Mouse (Mus musculus) limb, embryonic 10.5 days (tissue): ENCODE measurements around the gene Gm33543. TPM values are rescaled to one million over a fixed set of nuclear protein-coding genes. Genes with fewer than 3 reads are reported as not detected.

Experiments
- DNase-seq: peaks from one replicate; pipeline ENCODE4 v3.0.0-alpha.2; 2017; ENCODE audit warnings: low spot score
- H3K27ac ChIP-seq: fragments of 300-500 bp; sonication (generic); 2 replicates; pipeline ENCODE4 v1.5.1; 2016; ENCODE audit warnings: mild to moderate bottlenecking
- H3K27me3 ChIP-seq: fragments of 300-500 bp; sonication (generic); 2 replicates; pipeline ENCODE4 v1.6.1; 2016; ENCODE audit warnings: low read depth, mild to moderate bottlenecking; ENCODE audit not compliant: poor library complexity, severe bottlenecking
- H3K36me3 ChIP-seq: fragments of 300-500 bp; sonication (generic); 2 replicates; pipeline ENCODE4 v1.6.1; 2016; ENCODE audit warnings: mild to moderate bottlenecking, moderate library complexity
- H3K4me1 ChIP-seq: fragments of 300-500 bp; sonication (generic); 2 replicates; pipeline ENCODE4 v1.6.1; 2016
- H3K4me3 ChIP-seq: fragments of 300-500 bp; sonication (generic); 2 replicates; pipeline ENCODE4 v1.5.1; 2016; ENCODE audit warnings: mild to moderate bottlenecking, moderate library complexity
- H3K9me3 ChIP-seq: fragments of 300-500 bp; sonication (generic); replicated peaks from 2 replicates; pipeline ENCODE4 v1.6.1; 2016; ENCODE audit warnings: mild to moderate bottlenecking
- WGBS: fragments of 180-500 bp; shearing (Covaris S2); methylation state at CpG from one replicate; pipeline ENCODE4 v1.1.7; 2016; 5-methylcytosine and 5-hydroxymethylcytosine counted together
- polyA plus RNA-seq: library from polyadenylated mRNA; unstranded; fragments of >200 nt; fragmentation: Nextera tagmentation; extraction: Ambion mirVana; gene quantifications from 2 replicates; pipeline ENCODE4 v1.2.1, GENCODE M21; 2016

The Gm33543 gene
- polyA plus RNA-seq, 1 experiment from 2014 or later = not detected

DNA sequence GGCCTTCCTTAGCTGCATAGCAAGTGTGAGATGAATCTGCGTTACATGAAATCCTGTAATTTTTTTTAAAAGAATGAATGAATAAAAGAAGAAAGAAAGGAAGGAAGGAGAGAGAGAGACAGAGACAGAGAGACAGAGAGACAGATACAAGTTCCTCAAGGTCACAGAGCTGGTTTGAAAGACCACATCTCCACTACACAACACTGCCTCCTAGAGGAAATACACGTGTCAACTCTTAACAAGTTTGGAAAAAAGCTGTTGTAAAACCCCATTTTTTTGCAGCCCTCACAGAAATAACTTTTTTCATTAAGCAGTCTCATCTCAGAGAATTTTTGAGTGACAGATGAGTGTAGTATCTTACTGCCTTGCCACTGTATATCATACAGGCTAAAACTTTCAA is 15.4 kb upstream of the Gm33543 start:
- no peak for DNase-seq
- Histone ChIP-seq H3K27me3 (no peaks in the 10 kb centered on the region), H3K4me1 (no peaks in the 10 kb centered on the region), H3K27ac (no peak overlapping the region), H3K36me3 (no peaks in the 10 kb centered on the region), H3K4me3 (no peak overlapping the region), H3K9me3 (no peaks in the 10 kb centered on the region)
- WGBS = 31% methylated on average over 2 of the region's 2 CpGs

DNA sequence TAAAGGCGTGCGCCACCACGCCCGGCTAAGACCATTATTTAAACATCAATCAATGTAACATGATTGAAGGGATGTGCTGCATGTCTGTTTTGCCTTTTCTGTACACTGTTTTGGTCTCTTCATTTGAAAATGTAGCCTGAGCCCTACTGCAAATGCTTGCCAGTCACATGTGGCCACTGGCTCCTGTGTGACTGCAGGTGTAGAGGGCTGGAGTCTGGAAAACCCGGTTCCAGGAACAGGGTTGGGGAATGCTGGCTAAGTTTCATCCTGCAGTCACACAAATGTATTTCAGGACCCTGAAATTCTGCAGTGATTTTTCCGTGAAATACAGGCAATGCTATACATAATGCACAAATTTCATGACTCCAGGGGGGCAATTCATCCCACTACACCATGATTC is 12.7 kb upstream of the Gm33543 start:
- no peak for DNase-seq
- Histone ChIP-seq H3K9me3 (no peaks in the 10 kb centered on the region), H3K4me1 (no peaks in the 10 kb centered on the region), H3K27ac (no peak overlapping the region), H3K36me3 (no peaks in the 10 kb centered on the region), H3K4me3 (no peak overlapping the region), H3K27me3 (no peaks in the 10 kb centered on the region)
- WGBS = 94% methylated on average over 6 of the region's 6 CpGs

DNA sequence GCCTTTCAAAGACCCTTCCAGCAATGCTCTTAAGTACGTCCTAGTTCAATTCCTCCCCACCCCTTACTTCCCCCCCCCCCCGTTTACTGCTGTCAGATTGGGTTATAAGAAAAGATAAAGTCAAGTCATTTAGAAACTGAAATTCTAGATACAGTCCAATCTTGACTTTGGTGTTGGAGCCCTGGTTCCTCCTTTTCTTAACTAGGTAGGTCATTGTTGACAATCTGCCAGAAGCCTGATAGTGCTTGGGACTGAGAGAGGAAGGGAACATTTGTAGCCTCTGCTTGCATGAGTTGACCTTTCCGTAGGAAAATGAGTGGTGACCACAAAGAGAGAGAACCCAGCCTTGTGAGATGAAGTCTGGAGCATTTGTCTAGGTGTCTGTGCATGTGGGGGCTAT is 7.8 kb upstream of the Gm33543 start:
- no peak for DNase-seq
- WGBS = 82% methylated on average over 3 of the region's 3 CpGs
- Histone ChIP-seq H3K36me3 (no peaks in the 10 kb centered on the region), H3K27me3 (no peaks in the 10 kb centered on the region), H3K4me3 (no peak overlapping the region), H3K4me1 (no peaks in the 10 kb centered on the region), H3K9me3 (no peaks in the 10 kb centered on the region), H3K27ac (no peak overlapping the region)

DNA sequence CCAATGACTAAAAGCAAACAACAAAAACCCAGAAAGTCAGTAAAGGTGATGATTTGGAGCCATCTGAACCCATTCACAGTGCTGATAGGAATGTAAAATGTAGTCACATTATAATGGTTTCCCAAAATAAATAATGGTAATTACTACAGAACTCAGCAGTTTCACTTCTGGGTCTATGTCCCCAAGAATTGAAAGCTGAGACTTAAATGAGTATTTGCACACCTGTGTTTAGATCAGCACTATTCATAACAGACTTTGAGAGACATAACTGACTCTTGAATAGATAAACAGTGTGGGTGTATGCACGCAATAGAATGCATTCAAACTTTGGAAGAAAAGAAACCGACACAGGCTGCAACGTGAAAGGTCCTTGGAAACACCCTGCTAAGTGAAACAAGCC is 4.0 kb upstream of the Gm33543 start:
- WGBS = 89% methylated on average over 3 of the region's 3 CpGs

DNA sequence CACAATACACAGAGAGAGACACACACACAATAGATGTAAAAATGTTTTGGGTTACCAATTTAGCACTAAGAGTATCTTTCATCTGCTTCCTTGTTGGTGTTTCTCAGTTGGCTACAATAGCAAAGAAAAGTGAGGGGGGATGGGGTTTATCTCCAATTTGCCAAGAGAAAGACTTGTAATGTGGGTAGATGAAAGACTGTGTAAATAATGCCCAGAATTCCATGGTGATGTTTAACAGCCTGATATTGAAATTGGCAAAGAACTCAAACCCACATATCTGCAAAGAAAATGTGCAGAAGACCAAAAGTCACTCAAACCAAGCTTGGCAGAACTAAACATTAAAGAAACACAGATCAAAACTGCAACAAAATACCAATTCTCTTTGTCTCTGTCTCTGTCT is 3.6 kb upstream of the Gm33543 start:
- no peaks in the 10 kb centered on the region for H3K9me3 ChIP-seq
- H3K27ac ChIP-seq = no peak overlapping the region
- no peaks in the 10 kb centered on the region for H3K27me3 ChIP-seq
- H3K36me3 ChIP-seq = no peaks in the 10 kb centered on the region
- no peaks in the 10 kb centered on the region for H3K4me1 ChIP-seq
- DNase-seq = no peak
- H3K4me3 ChIP-seq = no peak overlapping the region

More for the DNA sequence above, 4.0 kb upstream of the Gm33543 start:
- Histone ChIP-seq H3K4me1 (no peaks in the 10 kb centered on the region), H3K27ac (no peak overlapping the region), H3K9me3 (no peaks in the 10 kb centered on the region), H3K27me3 (no peaks in the 10 kb centered on the region), H3K36me3 (no peaks in the 10 kb centered on the region), H3K4me3 (no peak overlapping the region)
- no peak for DNase-seq

DNA sequence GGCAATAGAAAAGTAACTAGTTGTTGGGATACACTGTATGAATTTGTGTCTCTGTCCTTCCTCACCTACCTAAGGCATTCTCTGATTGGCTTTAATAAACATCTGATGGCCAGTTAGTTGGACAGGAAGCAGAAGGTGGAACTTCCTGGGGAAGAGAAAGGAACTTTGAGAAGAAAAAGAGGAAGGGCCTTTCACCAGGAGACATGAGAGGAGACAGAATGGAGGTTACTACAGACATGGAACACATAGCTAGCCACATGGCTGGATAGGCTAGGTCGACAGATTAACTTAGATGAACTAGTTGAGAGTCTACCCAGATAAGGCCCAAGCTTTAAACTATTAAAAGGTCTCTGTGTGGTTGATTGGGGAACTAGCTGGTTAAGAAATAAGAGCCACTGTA is 1.1 kb upstream of the Gm33543 start:
- Histone ChIP-seq H3K4me3 (no peak overlapping the region), H3K9me3 (no peaks in the 10 kb centered on the region), H3K27ac (no peak overlapping the region), H3K4me1 (no peaks in the 10 kb centered on the region), H3K27me3 (no peaks in the 10 kb centered on the region), H3K36me3 (no peaks in the 10 kb centered on the region)
- DNase-seq = no peak
- WGBS = 76% methylated on average over 1 of the region's 1 CpGs

DNA sequence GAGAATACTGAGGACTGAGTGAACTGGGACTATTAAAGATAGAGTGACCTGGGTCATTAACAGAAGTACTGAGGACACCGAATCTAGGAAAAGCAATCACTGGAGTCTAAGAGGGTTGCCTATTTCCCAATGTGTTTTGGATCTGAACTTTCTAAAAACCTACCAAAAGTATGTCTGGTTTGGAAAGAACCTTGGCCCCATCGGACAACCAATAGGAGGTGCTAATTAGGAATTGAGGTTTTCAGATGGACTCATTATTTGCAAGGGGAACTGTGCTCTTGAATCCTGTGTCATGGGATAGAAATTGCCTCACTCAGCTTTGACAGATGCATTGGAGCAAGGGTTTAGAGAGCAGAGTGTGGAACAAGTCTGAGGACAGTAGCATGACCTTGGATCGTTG is 1.5 kb downstream of the Gm33543 start:
- peaks cover 6% of the 10 kb centered on the region for H3K4me1 ChIP-seq
- 92% methylated on average over 3 of the region's 3 CpGs for WGBS
- H3K9me3 ChIP-seq = no peaks in the 10 kb centered on the region
- H3K27ac ChIP-seq = no peak overlapping the region
- DNase-seq = no peak
- no peaks in the 10 kb centered on the region for H3K36me3 ChIP-seq
- no peaks in the 10 kb centered on the region for H3K27me3 ChIP-seq
- H3K4me3 ChIP-seq = no peak overlapping the region

DNA sequence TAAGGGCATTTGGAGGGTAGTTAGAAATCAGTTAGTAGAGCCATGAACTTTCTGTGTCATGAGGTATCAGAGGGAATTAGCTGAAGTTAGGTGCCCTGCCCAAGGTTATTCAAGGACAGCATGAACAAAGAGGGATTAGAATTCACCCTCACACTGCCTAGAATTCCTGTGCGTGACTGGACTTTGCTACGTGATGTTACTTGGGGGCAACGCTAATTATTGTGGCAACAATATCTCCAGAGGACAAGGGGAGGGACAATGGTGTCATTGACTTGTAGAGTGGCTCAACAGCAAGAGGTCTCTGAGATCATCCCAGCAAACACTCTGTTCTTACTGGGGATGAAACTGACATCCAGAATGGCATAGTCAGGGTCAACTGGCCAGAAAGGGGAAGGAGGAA is 2.9 kb downstream of the Gm33543 start:
- no peak overlapping the region for H3K4me3 ChIP-seq
- no peaks in the 10 kb centered on the region for H3K27me3 ChIP-seq
- no peaks in the 10 kb centered on the region for H3K9me3 ChIP-seq
- 79% methylated on average over 3 of the region's 3 CpGs for WGBS
- peaks cover 7% of the 10 kb centered on the region for H3K4me1 ChIP-seq
- no peak overlapping the region for H3K27ac ChIP-seq
- H3K36me3 ChIP-seq = no peaks in the 10 kb centered on the region
- no peak for DNase-seq

DNA sequence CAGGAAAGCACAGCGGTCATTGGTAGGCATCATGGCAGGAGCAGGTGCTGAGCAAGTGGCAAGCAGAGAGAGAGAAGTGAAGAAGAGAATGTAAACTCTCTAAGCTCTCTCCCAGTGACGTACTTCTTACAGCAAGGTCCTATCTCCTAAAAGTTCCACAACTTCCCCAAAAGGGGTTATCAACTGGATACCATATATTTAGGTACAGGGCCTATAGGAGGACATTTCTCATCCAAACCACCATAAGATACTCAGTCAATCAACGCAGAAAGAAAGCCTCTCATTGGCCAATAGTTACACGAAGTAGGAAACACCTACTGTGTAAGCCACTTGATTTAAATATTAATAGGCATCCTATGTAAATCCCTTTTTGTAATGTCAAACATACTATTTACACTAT is 3.7 kb downstream of the Gm33543 start:
- no peak for DNase-seq
- Histone ChIP-seq H3K9me3 (no peaks in the 10 kb centered on the region), H3K36me3 (no peaks in the 10 kb centered on the region), H3K4me1 (peaks cover 7% of the 10 kb centered on the region), H3K27ac (no peak overlapping the region), H3K4me3 (no peak overlapping the region), H3K27me3 (no peaks in the 10 kb centered on the region)
- 88% methylated on average over 4 of the region's 4 CpGs for WGBS

DNA sequence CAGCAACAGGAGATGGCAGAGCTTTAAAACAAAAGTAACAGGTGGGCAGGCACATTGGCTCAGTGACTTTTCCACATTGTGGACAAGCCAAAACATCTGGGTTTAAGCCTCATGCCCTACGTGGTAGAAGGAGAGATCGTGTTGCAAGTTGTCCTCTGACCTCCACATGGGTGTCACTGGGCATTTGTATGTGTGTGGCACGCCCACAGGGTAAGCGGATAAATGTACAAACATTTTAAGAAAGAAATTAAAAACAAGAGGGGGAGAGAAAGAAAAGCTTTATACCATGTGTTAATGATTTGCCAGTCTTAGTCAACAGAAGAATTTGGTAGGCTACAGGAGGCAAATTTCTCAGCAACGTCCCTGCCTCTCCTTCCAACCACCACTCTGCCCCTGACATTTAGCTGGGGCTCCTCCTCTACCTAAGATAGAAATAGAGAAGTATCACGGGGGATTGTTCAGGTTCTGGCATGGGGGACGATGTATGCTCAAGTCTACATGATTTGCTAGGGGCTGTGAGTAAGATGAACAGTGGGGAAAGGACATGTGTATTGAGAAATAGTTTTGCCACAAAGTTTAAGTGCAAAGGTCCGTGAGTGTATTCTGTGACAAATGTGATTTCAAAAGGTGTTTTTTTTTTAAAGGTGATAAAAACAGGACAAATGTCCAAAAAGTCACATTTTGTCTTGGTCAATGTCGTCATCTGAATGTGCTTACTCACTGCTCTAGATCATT is 6.0 kb downstream of the Gm33543 start:
- H3K27me3 ChIP-seq = no peaks in the 10 kb centered on the region
- no peaks in the 10 kb centered on the region for H3K9me3 ChIP-seq
- peaks cover 7% of the 10 kb centered on the region for H3K4me1 ChIP-seq
- H3K4me3 ChIP-seq = no peak overlapping the region
- 75% methylated on average over 9 of the region's 9 CpGs for WGBS
- H3K36me3 ChIP-seq = no peaks in the 10 kb centered on the region
- DNase-seq = no peak
- no peak overlapping the region for H3K27ac ChIP-seq

DNA sequence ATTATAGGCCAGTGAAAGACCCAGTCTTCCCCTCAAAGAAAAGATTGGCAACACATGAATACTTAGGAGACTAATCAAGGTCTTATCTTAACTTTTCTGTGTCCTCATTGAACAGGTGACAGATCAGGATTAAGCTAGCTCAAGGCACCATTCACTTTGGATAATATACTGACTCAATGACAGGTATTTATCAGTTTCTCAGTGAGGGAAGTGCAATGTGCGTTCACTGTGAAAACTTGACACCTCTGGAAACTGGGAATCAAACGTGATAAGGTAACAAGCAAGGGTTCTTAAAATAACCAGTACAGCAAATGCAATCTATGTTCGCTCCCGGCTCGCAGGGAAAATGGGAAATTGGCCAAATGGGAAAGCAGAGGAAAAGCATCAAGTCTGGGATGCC is 11.8 kb downstream of the Gm33543 start:
- Histone ChIP-seq H3K27ac (no peak overlapping the region), H3K9me3 (no peaks in the 10 kb centered on the region), H3K36me3 (no peaks in the 10 kb centered on the region), H3K27me3 (no peaks in the 10 kb centered on the region), H3K4me1 (0 out of 2 replicates have a peak, but pooled peaks cover 5% of the 10 kb centered on the region), H3K4me3 (no peak overlapping the region)
- 78% methylated on average over 5 of the region's 5 CpGs for WGBS
- no peak for DNase-seq

DNA sequence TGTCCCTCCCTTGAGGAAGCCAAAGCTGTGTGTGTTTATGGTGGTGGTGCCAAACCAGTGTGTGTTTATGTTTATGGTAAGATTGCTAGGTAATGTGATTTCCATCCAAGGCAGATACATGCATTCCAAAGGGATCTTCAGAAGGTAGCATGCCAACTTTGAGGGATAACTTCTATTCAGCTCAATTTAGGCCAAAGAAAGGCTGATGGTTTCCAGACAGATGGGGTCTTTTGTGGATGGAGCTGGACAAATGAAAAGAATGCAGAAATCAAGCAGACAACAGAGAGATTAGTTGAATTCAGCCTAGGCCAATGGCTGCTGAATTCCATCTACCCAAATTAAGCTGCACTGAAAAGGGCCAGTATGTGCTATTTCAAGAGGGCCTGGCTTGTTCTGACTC is 13.3 kb downstream of the Gm33543 start:
- no peaks in the 10 kb centered on the region for H3K36me3 ChIP-seq
- peaks cover 13% of the 10 kb centered on the region for H3K4me1 ChIP-seq
- no peak for DNase-seq
- no peaks in the 10 kb centered on the region for H3K9me3 ChIP-seq
- H3K27ac ChIP-seq = no peak overlapping the region
- H3K4me3 ChIP-seq = no peak overlapping the region
- no peaks in the 10 kb centered on the region for H3K27me3 ChIP-seq

DNA sequence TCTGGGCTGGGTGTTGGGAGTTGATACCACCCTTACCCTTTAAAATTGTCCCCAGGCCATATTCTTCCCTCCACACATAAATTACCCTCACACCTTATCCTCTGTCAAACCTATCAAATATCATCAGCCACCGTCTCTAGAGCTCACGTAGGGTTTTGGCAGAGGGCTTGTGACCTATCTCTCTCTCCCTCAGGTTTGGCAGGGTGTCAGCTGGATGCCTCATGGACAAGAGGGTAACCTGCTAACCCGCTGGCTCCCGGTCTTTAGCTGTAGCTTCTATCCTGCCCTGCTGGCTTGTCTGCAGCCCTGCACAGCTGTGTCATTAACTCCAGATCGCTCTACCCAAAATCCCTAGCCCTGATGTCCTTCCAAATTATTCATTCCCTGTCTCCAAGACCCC is 14.4 kb downstream of the Gm33543 start:
- Histone ChIP-seq H3K36me3 (no peaks in the 10 kb centered on the region), H3K4me1 (peaks cover 13% of the 10 kb centered on the region), H3K9me3 (no peaks in the 10 kb centered on the region), H3K4me3 (no peak overlapping the region), H3K27me3 (no peaks in the 10 kb centered on the region), H3K27ac (no peak overlapping the region)
- DNase-seq = no peak
- 79% methylated on average over 5 of the region's 5 CpGs for WGBS

DNA sequence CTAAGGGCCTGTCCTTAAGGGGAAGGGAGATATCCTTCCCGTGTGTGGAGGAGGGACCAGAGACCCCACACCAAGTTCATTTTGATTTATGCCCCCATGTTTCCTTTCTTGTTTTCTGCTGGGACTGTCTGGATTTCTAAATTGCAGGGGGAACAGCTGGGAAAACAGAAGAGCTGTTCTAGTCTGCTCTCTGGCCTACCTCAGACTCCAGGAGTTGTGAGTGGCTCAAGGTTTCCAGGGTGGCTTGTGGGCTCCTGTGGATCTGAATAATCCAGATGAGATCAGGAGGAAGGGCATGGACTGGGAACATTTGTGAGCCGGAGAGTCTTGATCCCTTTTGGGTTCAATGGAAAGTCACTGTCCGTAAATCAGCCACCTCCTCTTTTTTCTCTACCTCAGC is 17.1 kb downstream of the Gm33543 start:
- Histone ChIP-seq H3K9me3 (no peaks in the 10 kb centered on the region), H3K27ac (no peak overlapping the region), H3K4me3 (no peak overlapping the region), H3K36me3 (no peaks in the 10 kb centered on the region), H3K27me3 (no peaks in the 10 kb centered on the region), H3K4me1 (peaks cover 13% of the 10 kb centered on the region)
- no peak for DNase-seq
- WGBS = 19% methylated on average over 3 of the region's 3 CpGs
